Mouse (Mus musculus) telencephalon, adult 2 months (tissue): ENCODE measurements at regions not wholly inside any gene's neighbourhood (a gene's known extent, or its start where the extent isn't known, plus 50 kb on each side); places are given as distances from the start of the nearest gene placed in this dataset.

ENCODE experiments used
- DNase-seq: peaks from one replicate; pipeline ENCODE4 v3.0.0-alpha.2; 2011; ENCODE audit warnings: low read depth, low spot score

GRCm38 (mm10) chr17:77200256-77200655 lies 999.8 kb upstream of the Crim1 start:
- DNase-seq, result no peak

GRCm38 (mm10) chr17:77200671-77201070 lies 999.4 kb upstream of the Crim1 start:
- peak; percentile 39 for DNase-seq

- no peak for DNase-seq
These were observed 989.1 kb upstream of the Crim1 start for GRCm38 (mm10) chr17:77210947-77211346.

- no peak for DNase-seq
These were observed 955.0 kb upstream of the Crim1 start for GRCm38 (mm10) chr17:77245031-77245430.
